10 mouse cellular contexts compared by ENCODE assay signal in genomic region chr6:35288920-35289319, GRCm38 (mm10). TPM values are rescaled to one million over a fixed set of nuclear protein-coding genes. Genes with fewer than 3 reads are reported as not detected.
DNase-seq lines count a peak whose midpoint lies in the region; ATAC-seq lines count a peak whose summit lies in the region.
"Had no signal": no experiment of that assay in that cellular context is flagged by ENCODE, and none has a peak within 500 bp of the region (broad histone marks: within the 10 kb centered on the region; RNA-seq: fewer than 3 reads in every experiment).

No protein-coding gene starts in this region.

- H3K9me3 ChIP-seq in heart, embryonic 15.5 days (replicated peaks): no peaks in the 10 kb centered on the region
- no peaks in the 10 kb centered on the region for H3K9me3 ChIP-seq in forebrain, embryonic 14.5 days (replicated peaks; ENCODE audit: control insufficient read depth, low read length)
- no peaks in the 10 kb centered on the region for H3K9me3 ChIP-seq in midbrain, embryonic 13.5 days

- peak overlapping the region; percentile 69 for H3K27ac ChIP-seq in heart, embryonic 15.5 days
- H3K27ac ChIP-seq in forebrain, embryonic 14.5 days (ENCODE audit: low read depth, low read length): no peak overlapping the region
- no peak overlapping the region for H3K27ac ChIP-seq in midbrain, embryonic 13.5 days
- H3K27ac ChIP-seq: macrophage had no signal

- intact Hi-C loops in heart, postnatal 25 days (cut with DNase I): loop anchor here (10.0 kb wide), 1 partner anchor 86 kb away; no protein-coding TSS in a partner anchor

- H3K4me2 ChIP-seq in heart, embryonic 15.5 days: no peak overlapping the region
- H3K4me2 ChIP-seq in forebrain, embryonic 14.5 days (ENCODE audit: low read length): no peak overlapping the region
- H3K4me2 ChIP-seq in midbrain, embryonic 13.5 days (replicated peaks): no peak overlapping the region

- no peak overlapping the region for H3K9ac ChIP-seq in heart, embryonic 15.5 days
- no peak overlapping the region for H3K9ac ChIP-seq in forebrain, embryonic 14.5 days (ENCODE audit: low read length)
- no peak overlapping the region for H3K9ac ChIP-seq in midbrain, embryonic 13.5 days (replicated peaks)

- no peak for DNase-seq in heart, postnatal 25 days (ENCODE audit: low spot score)
- DNase-seq in Muller cell, postnatal 12 days (ENCODE audit: inconsistent ontology term): peak; percentile 72
- peak; percentile 38 for DNase-seq in forebrain, embryonic 14.5 days (ENCODE audit: low spot score)
- DNase-seq in thymus, postnatal 0 days (ENCODE audit: low spot score): no peak
- no peak for DNase-seq in urinary bladder, postnatal 14 days (ENCODE audit: low spot score)

- no peak for ATAC-seq in heart, embryonic 15.5 days (replicated peaks; ENCODE audit: insufficient number of reproducible peaks, insufficient read depth, low FRiP score, low read depth)
- ATAC-seq in forebrain, embryonic 14.5 days: peak; percentile 40
- ATAC-seq in midbrain, embryonic 13.5 days: peak; percentile 64
- no peak for ATAC-seq in erythroid progenitor cell, adult 5-6 weeks (replicated peaks; ENCODE audit: low FRiP score, poor library complexity, severe bottlenecking)

- no peak overlapping the region for H3K4me3 ChIP-seq in heart, embryonic 15.5 days
- no peak overlapping the region for H3K4me3 ChIP-seq in forebrain, embryonic 14.5 days (ENCODE audit: low read depth, low read length)
- H3K4me3 ChIP-seq in midbrain, embryonic 13.5 days (replicated peaks): no peak overlapping the region

- H3K36me3 ChIP-seq in heart, embryonic 15.5 days: no peaks in the 10 kb centered on the region
- H3K36me3 ChIP-seq in forebrain, embryonic 14.5 days (ENCODE audit: control insufficient read depth, insufficient read depth, low read length): no peaks in the 10 kb centered on the region
- H3K36me3 ChIP-seq in midbrain, embryonic 13.5 days: no peaks in the 10 kb centered on the region

- no peaks in the 10 kb centered on the region for H3K27me3 ChIP-seq in heart, embryonic 15.5 days
- H3K27me3 ChIP-seq in forebrain, embryonic 14.5 days (replicated peaks; ENCODE audit: control insufficient read depth, insufficient read depth, low read length): no peaks in the 10 kb centered on the region
- no peaks in the 10 kb centered on the region for H3K27me3 ChIP-seq in midbrain, embryonic 13.5 days
- H3K27me3 ChIP-seq: CH12.LX had no signal

- H3K4me1 ChIP-seq in heart, embryonic 15.5 days (replicated peaks): peaks cover 18% of the 10 kb centered on the region
- H3K4me1 ChIP-seq in forebrain, embryonic 14.5 days (ENCODE audit: control insufficient read depth, insufficient read depth, low read length): peaks cover 4% of the 10 kb centered on the region; the same call in 1 of the 2 replicates
- H3K4me1 ChIP-seq in midbrain, embryonic 13.5 days (replicated peaks): peaks cover 10% of the 10 kb centered on the region

- WGBS in heart, embryonic 15.5 days: 56% methylated on average over 7 of the region's 7 CpGs
- WGBS in forebrain, embryonic 14.5 days: 4% methylated on average over 7 of the region's 7 CpGs
- WGBS in midbrain, embryonic 13.5 days: 23% methylated on average over 7 of the region's 7 CpGs

RNA-seq across cellular contexts. Expression of gene Slc13a4, which starts 19.0 kb away (rescaled TPM):
- 0.67 and 0.72 TPM in 2 replicates for polyA plus RNA-seq in heart, embryonic 15.5 days (2015; fragmentation: Nextera tagmentation; extraction: Ambion mirVana)
- under 1 TPM; 0.08 to 0.16 TPM for total RNA-seq in heart, postnatal 25 days (2021)
- 2.7 and 4.6 TPM in 2 replicates for polyA plus RNA-seq in forebrain, embryonic 14.5 days (2014; fragmentation: Nextera tagmentation; extraction: Ambion mirVana)
- polyA plus RNA-seq in midbrain, embryonic 13.5 days (2015; fragmentation: Nextera tagmentation; extraction: Ambion mirVana): 1.8 and 2.5 TPM in 2 replicates
- polyA plus RNA-seq in thymus, postnatal 0 days (2015; fragmentation: Nextera tagmentation; extraction: Ambion mirVana): 0.35 and 0.36 TPM in 2 replicates
- total RNA-seq in erythroid progenitor cell, adult 5-6 weeks (2015; ENCODE audit: low replicate concordance): not detected in 2 replicates
- total RNA-seq in erythroid progenitor cell, adult 5-6 weeks (2017; ENCODE audit: low replicate concordance): not detected in 2 replicates
- total RNA-seq: CH12.LX had no signal
- polyA plus RNA-seq: macrophage had no signal

RNA-seq across cellular contexts. Expression of gene Fam180a, which starts 37.0 kb away (rescaled TPM):
- polyA plus RNA-seq in heart, embryonic 15.5 days (2015; fragmentation: Nextera tagmentation; extraction: Ambion mirVana): 0.75 and 1.0 TPM in 2 replicates
- total RNA-seq in heart, postnatal 25 days (2021): under 1 TPM; 0.78 to 0.81 TPM
- 0.66 and 1.5 TPM in 2 replicates for polyA plus RNA-seq in forebrain, embryonic 14.5 days (2014; fragmentation: Nextera tagmentation; extraction: Ambion mirVana)
- 0.42 and 0.49 TPM in 2 replicates for polyA plus RNA-seq in midbrain, embryonic 13.5 days (2015; fragmentation: Nextera tagmentation; extraction: Ambion mirVana)
- 0.08 TPM in 1 of 2 replicates, not detected in the other for polyA plus RNA-seq in thymus, postnatal 0 days (2015; fragmentation: Nextera tagmentation; extraction: Ambion mirVana)
- total RNA-seq in erythroid progenitor cell, adult 5-6 weeks (2015; ENCODE audit: low replicate concordance): not detected in 2 replicates
- total RNA-seq in erythroid progenitor cell, adult 5-6 weeks (2017; ENCODE audit: low replicate concordance): not detected in 2 replicates
- total RNA-seq: CH12.LX had no signal
- polyA plus RNA-seq: macrophage had no signal

Comparison
In these comparisons a context has a peak if more than half of its experiments do, and no peak if none do; other contexts are left out.
1. ATAC-seq: peak in forebrain, embryonic 14.5 days (single experiment) and midbrain, embryonic 13.5 days (single experiment); none in heart, embryonic 15.5 days (single experiment) and erythroid progenitor cell, adult 5-6 weeks (single experiment).
2. DNase-seq: peak in Muller cell, postnatal 12 days (single experiment) and forebrain, embryonic 14.5 days (single experiment); none in heart, postnatal 25 days (single experiment), thymus, postnatal 0 days (single experiment) and urinary bladder, postnatal 14 days (single experiment).